ENCODE assay signal across 8 mouse cellular contexts in genomic region chr2:52319020-52319567, GRCm38 (mm10). TPM values are rescaled to one million over a fixed set of nuclear protein-coding genes. Genes with fewer than 3 reads are reported as not detected.
DNase-seq lines count a peak whose midpoint lies in the region; ATAC-seq and TF ChIP-seq lines count a peak whose summit lies in the region.
"Had no signal": no experiment of that assay in that cellular context is flagged by ENCODE, and none has a peak within 500 bp of the region (broad histone marks: within the 10 kb centered on the region; RNA-seq: fewer than 3 reads in every experiment).

No protein-coding gene starts in this region.

- H3K4me1 ChIP-seq in limb, embryonic 14.5 days (ENCODE audit: control insufficient read depth, insufficient read depth, low read length) = no peaks in the 10 kb centered on the region
- H3K4me1 ChIP-seq in stomach, embryonic 16.5 days (ENCODE audit: control insufficient read depth, insufficient read depth, low read length) = 0 out of 2 replicates have a peak, but pooled peaks cover 3% of the 10 kb centered on the region

- no peak overlapping the region for H3K4me3 ChIP-seq in limb, embryonic 14.5 days (replicated peaks; ENCODE audit: low read length)
- no peak overlapping the region for H3K4me3 ChIP-seq in stomach, embryonic 16.5 days (replicated peaks; ENCODE audit: low read length)

- TF ChIP-seq POLR2A in limb, embryonic 14.5 days (IDR thresholded peaks at IDR 0.05; ENCODE audit: borderline replicate concordance, extremely low read depth, insufficient read depth, insufficient read length) = no peak

- no peaks in the 10 kb centered on the region for H3K27me3 ChIP-seq in limb, embryonic 14.5 days (ENCODE audit: control insufficient read depth, insufficient read depth, low read length)
- H3K27me3 ChIP-seq in stomach, embryonic 16.5 days (ENCODE audit: control insufficient read depth, insufficient read depth, low read length) = no peaks in the 10 kb centered on the region

- peak; percentile 88 for ATAC-seq in limb, embryonic 14.5 days (ENCODE audit: low FRiP score, low read depth)
- peak; percentile 87; the same call in 1 of the 2 replicates for ATAC-seq in stomach, embryonic 16.5 days (ENCODE audit: insufficient read depth, low FRiP score)

- H3K27ac ChIP-seq in limb, embryonic 14.5 days (replicated peaks; ENCODE audit: low read depth, low read length) = no peak overlapping the region
- no peak overlapping the region for H3K27ac ChIP-seq in stomach, embryonic 16.5 days (ENCODE audit: low read length)

- 75% methylated on average over 5 of the region's 5 CpGs for WGBS in limb, embryonic 14.5 days
- 49% methylated on average over 5 of the region's 5 CpGs for WGBS in stomach, embryonic 16.5 days

- H3K9me3 ChIP-seq in limb, embryonic 14.5 days (ENCODE audit: control insufficient read depth, low read length) = no peaks in the 10 kb centered on the region
- no peaks in the 10 kb centered on the region for H3K9me3 ChIP-seq in stomach, embryonic 16.5 days (replicated peaks; ENCODE audit: control insufficient read depth, low read length)

- DNase-seq in thymus, postnatal 0 days (ENCODE audit: low spot score) = peak; percentile 14
- DNase-seq in thymus, postnatal 14 days = no peak
- DNase-seq in adrenal gland, postnatal 36 days = peak; percentile 74 to 86
- DNase-seq in limb, embryonic 14.5 days (ENCODE audit: low spot score) = peak; percentile 68
- DNase-seq in gastrocnemius, postnatal 10 days = no peak
- no peak for DNase-seq in right cerebral cortex, postnatal 14 days
- DNase-seq: cerebellum, adult 11-12 months had no signal

- H3K36me3 ChIP-seq in limb, embryonic 14.5 days (ENCODE audit: control insufficient read depth, insufficient read depth, low read length) = no peaks in the 10 kb centered on the region
- H3K36me3 ChIP-seq in stomach, embryonic 16.5 days (ENCODE audit: control insufficient read depth, insufficient read depth, low read length) = no peaks in the 10 kb centered on the region

- H3K9ac ChIP-seq in limb, embryonic 14.5 days (ENCODE audit: low read depth, low read length, severe bottlenecking) = no peak overlapping the region
- no peak overlapping the region for H3K9ac ChIP-seq in stomach, embryonic 16.5 days (ENCODE audit: low read length)

- H3K4me2 ChIP-seq in limb, embryonic 14.5 days (replicated peaks; ENCODE audit: low read depth, low read length, severe bottlenecking) = no peak overlapping the region
- H3K4me2 ChIP-seq in stomach, embryonic 16.5 days (ENCODE audit: low read depth, low read length) = no peak overlapping the region

RNA-seq across cellular contexts. Expression of gene Neb, which starts 59.2 kb away (rescaled TPM):
- 3.1 and 3.6 TPM in 2 replicates for polyA plus RNA-seq in thymus, postnatal 0 days (2015; fragmentation: Nextera tagmentation; extraction: Ambion mirVana)
- 1 to 10 TPM in 1 of 2 experiments, under 1 TPM in 1; 0.50 to 8.4 TPM for total RNA-seq in adrenal gland, postnatal 36 days (2021)
- 36.4 and 51.8 TPM in 2 replicates for polyA plus RNA-seq in limb, embryonic 14.5 days (2012; rRNA removed)
- polyA plus RNA-seq in limb, embryonic 14.5 days (2014; fragmentation: Nextera tagmentation; extraction: Ambion mirVana) = 98.8 and 126 TPM in 2 replicates
- polyA plus RNA-seq in stomach, embryonic 16.5 days (2015; fragmentation: Nextera tagmentation; extraction: Ambion mirVana) = 1.9 and 58.5 TPM in 2 replicates
- total RNA-seq in gastrocnemius, postnatal 10 days (2021) = 1,000 to 10,000 TPM; 3,675 to 3,755 TPM

Comparison
In these comparisons a context has a peak if more than half of its experiments do, and no peak if none do; other contexts are left out.
1. DNase-seq: peak in thymus, postnatal 0 days (single experiment), adrenal gland, postnatal 36 days (2 of 2) and limb, embryonic 14.5 days (single experiment); none in thymus, postnatal 14 days (single experiment), gastrocnemius, postnatal 10 days (single experiment) and right cerebral cortex, postnatal 14 days (single experiment).